8 mouse cellular contexts compared by ENCODE assay signal in the genomic region with DNA sequence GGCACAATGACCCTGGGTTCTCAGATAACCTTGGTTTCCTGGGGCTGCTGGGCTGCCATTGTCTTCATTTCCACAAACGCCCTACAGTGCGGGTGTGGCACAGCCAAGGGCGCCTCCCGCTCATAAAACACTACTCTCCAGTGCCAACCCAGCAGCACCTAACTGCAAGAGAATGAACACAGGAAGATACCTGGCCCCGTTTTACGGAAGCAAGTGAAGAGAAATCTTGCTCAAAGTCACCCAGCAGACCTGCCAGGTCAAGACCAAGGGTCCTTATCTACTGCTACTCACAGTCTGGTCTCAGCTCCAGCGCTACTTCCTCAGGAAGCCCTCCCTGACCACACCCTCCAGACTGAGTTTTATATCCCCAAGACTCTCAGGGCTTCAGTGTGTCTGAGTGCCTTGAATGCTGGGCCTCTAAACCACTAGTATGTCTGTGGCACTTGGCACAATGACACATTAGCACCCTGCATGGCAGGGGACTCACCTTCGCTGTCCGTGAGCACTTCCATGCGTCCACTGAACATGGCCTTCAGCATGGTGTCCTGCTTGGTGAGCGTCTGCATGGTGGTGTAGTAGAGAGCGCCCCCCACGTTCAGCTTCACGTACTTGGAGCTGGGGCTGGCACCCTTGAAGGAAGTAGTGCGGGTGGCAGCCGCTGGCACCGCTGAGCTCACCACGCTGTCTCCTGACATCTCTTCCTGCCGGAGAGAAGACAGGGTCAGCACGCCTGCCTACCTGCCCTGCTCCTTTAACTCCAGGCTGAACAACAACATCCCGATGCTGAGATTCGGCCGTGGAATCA. TPM values are rescaled to one million over a fixed set of nuclear protein-coding genes. Genes with fewer than 3 reads are reported as not detected.
DNase-seq lines count a peak whose midpoint lies in the region; ATAC-seq and TF ChIP-seq lines count a peak whose summit lies in the region.

No protein-coding gene starts in this region.

- H3K4me2 ChIP-seq in lung, embryonic 16.5 days (ENCODE audit: low read depth, low read length), result no peak overlapping the region

- WGBS in spleen, adult 2 months, result 33% methylated on average over 23 of the region's 23 CpGs
- WGBS in lung, embryonic 16.5 days, result 71% methylated on average over 23 of the region's 23 CpGs

- TF ChIP-seq CTCF in spleen, adult 2 months (IDR thresholded peaks at IDR 0.05; ENCODE audit: extremely low read depth, insufficient read depth, insufficient read length, insufficient replicate concordance), result no peak

- peaks cover 26% of the 10 kb centered on the region for H3K36me3 ChIP-seq in spleen, adult 2 months (ENCODE audit: control insufficient read depth, insufficient read depth, low read length)
- H3K36me3 ChIP-seq in lung, embryonic 16.5 days (ENCODE audit: control insufficient read depth, insufficient read depth, low read length), result peaks cover 19% of the 10 kb centered on the region

- no peaks in the 10 kb centered on the region for H3K27me3 ChIP-seq in spleen, adult 2 months (ENCODE audit: control insufficient read depth, insufficient read depth, low read length)
- H3K27me3 ChIP-seq in lung, embryonic 16.5 days (ENCODE audit: control insufficient read depth, insufficient read depth, low read depth, low read length), result no peaks in the 10 kb centered on the region

- H3K27ac ChIP-seq in spleen, adult 2 months (ENCODE audit: insufficient read depth, low read length), result peak overlapping the region; percentile 46
- peak overlapping the region; percentile 99 for H3K27ac ChIP-seq in lung, embryonic 16.5 days (ENCODE audit: low read length)

- DNase-seq in spleen, adult 2 months (ENCODE audit: low read depth in 1 of 2, low spot score in 2 of 2), result peak in 1 of 2 experiments; percentile 24
- no peak for DNase-seq in spleen, adult 12 weeks (ENCODE audit: low spot score)
- DNase-seq in induced T-regulatory cell, adult 2 months (ENCODE audit: low read depth), result peak; percentile 21
- DNase-seq in thymus, postnatal 4 days, result peak; percentile 56
- DNase-seq in left cerebral cortex, adult 11 months (ENCODE audit: low spot score), result no peak
- DNase-seq in right cerebral cortex, postnatal 10 days (ENCODE audit: low spot score in 2 of 2), result no peak
- DNase-seq in adipocyte (ENCODE audit: low spot score), result no peak

- no peak for TF ChIP-seq POLR2A in spleen, adult 2 months (IDR thresholded peaks at IDR 0.05; ENCODE audit: low read depth, low read length)

- no peak overlapping the region for H3K9ac ChIP-seq in lung, embryonic 16.5 days (ENCODE audit: low read length)

- peaks cover 29% of the 10 kb centered on the region; the same call in 1 of the 2 replicates for H3K4me1 ChIP-seq in spleen, adult 2 months (ENCODE audit: control insufficient read depth, insufficient read depth, insufficient read length)
- H3K4me1 ChIP-seq in lung, embryonic 16.5 days (replicated peaks; ENCODE audit: control insufficient read depth, insufficient read depth, low read length), result peaks cover 93% of the 10 kb centered on the region

- no peaks in the 10 kb centered on the region for H3K9me3 ChIP-seq in lung, embryonic 16.5 days (ENCODE audit: control insufficient read depth, low read length)

- no peak overlapping the region for H3K4me3 ChIP-seq in spleen, adult 2 months (ENCODE audit: extremely low read depth, insufficient read depth, insufficient read length)
- no peak overlapping the region for H3K4me3 ChIP-seq in lung, embryonic 16.5 days (ENCODE audit: low read length)

- no peak for ATAC-seq in lung, embryonic 16.5 days (ENCODE audit: low read depth)

RNA-seq across cellular contexts. Expression of gene Kctd10, which starts 5.7 kb away (rescaled TPM):
- polyA plus RNA-seq in spleen, adult 2 months (2012; rRNA removed), result 64.4 and 76.5 TPM in 2 replicates
- 200 and 214 TPM in 2 replicates for polyA plus RNA-seq in lung, embryonic 16.5 days (2015; fragmentation: Nextera tagmentation; extraction: Ambion mirVana)

RNA-seq across cellular contexts. Expression of gene Ube3b, which starts 5.8 kb away (rescaled TPM):
- 44.4 and 53.1 TPM in 2 replicates for polyA plus RNA-seq in spleen, adult 2 months (2012; rRNA removed)
- 52.5 and 54.1 TPM in 2 replicates for polyA plus RNA-seq in lung, embryonic 16.5 days (2015; fragmentation: Nextera tagmentation; extraction: Ambion mirVana)

Comparison
In these comparisons a context has a peak if more than half of its experiments do, and no peak if none do; other contexts are left out.
1. DNase-seq: peak in induced T-regulatory cell, adult 2 months (single experiment) and thymus, postnatal 4 days (single experiment); none in spleen, adult 12 weeks (single experiment), left cerebral cortex, adult 11 months (single experiment), right cerebral cortex, postnatal 10 days (0 of 2) and adipocyte (single experiment).